Mouse (Mus musculus) heart, embryonic 11.5 days (tissue): ENCODE data around the gene Mocs3. TPM values are rescaled to one million over a fixed set of nuclear protein-coding genes. Genes with fewer than 3 reads are reported as not detected.

Experiments
- ATAC-seq: fragments of 200-750 bp; cut with Nextera tagmentation; replicated peaks from 2 replicates; pipeline ENCODE4 v1.8.0; 2017; ENCODE audit warnings: moderate library complexity; ENCODE audit not compliant: insufficient number of reproducible peaks, low FRiP score, low TSS enrichment
- H3K27ac ChIP-seq: fragments of 300-500 bp; sonication (generic); 2 replicates; pipeline ENCODE4 v1.5.1; 2014; ENCODE audit warnings: mild to moderate bottlenecking, low read depth, low read length
- H3K27me3 ChIP-seq: fragments of 300-500 bp; sonication (generic); 2 replicates; pipeline ENCODE4 v1.6.1; 2014; ENCODE audit warnings: mild to moderate bottlenecking, low read length, mixed read lengths; ENCODE audit not compliant: control insufficient read depth, insufficient read depth
- H3K36me3 ChIP-seq: fragments of 300-500 bp; sonication (generic); 2 replicates; pipeline ENCODE4 v1.6.1; 2014; ENCODE audit warnings: mild to moderate bottlenecking, low read length, moderate library complexity, mixed read lengths; ENCODE audit not compliant: control insufficient read depth, insufficient read depth
- H3K4me1 ChIP-seq: fragments of 300-500 bp; sonication (generic); 2 replicates; pipeline ENCODE4 v1.6.1; 2014; ENCODE audit warnings: low read length; ENCODE audit not compliant: control insufficient read depth, insufficient read depth
- H3K4me2 ChIP-seq: fragments of 300-500 bp; sonication (generic); 2 replicates; pipeline ENCODE4 v1.6.1; 2014; ENCODE audit warnings: mild to moderate bottlenecking, moderate library complexity
- H3K4me3 ChIP-seq: fragments of 300-500 bp; sonication (generic); 2 replicates; pipeline ENCODE4 v1.5.1; 2014; ENCODE audit warnings: low read depth, low read length
- H3K9ac ChIP-seq: fragments of 300-500 bp; sonication (generic); 2 replicates; pipeline ENCODE4 v1.6.1; 2014; ENCODE audit warnings: mild to moderate bottlenecking, low read depth, low read length, moderate library complexity
- H3K9me3 ChIP-seq: fragments of 300-500 bp; sonication (generic); replicated peaks from 2 replicates; pipeline ENCODE4 v1.6.1; 2016; ENCODE audit warnings: low read length; ENCODE audit not compliant: control insufficient read depth
- WGBS: fragments of 180-500 bp; shearing (Covaris S2); extraction: QIAGEN DNeasy Blood & Tissue Kit; methylation state at CpG from one replicate; pipeline ENCODE4 v1.1.7; 2014; ENCODE audit not compliant: insufficient replicate concordance; 5-methylcytosine and 5-hydroxymethylcytosine counted together
- polyA plus RNA-seq: library from polyadenylated mRNA; unstranded; fragments of >200 nt; fragmentation: Nextera tagmentation; extraction: Ambion mirVana; gene quantifications from 2 replicates; pipeline ENCODE4 v1.2.1, GENCODE M21; 2014

Mocs3 gene
- polyA plus RNA-seq = 4.1 and 4.5 TPM in 2 replicates

DNA sequence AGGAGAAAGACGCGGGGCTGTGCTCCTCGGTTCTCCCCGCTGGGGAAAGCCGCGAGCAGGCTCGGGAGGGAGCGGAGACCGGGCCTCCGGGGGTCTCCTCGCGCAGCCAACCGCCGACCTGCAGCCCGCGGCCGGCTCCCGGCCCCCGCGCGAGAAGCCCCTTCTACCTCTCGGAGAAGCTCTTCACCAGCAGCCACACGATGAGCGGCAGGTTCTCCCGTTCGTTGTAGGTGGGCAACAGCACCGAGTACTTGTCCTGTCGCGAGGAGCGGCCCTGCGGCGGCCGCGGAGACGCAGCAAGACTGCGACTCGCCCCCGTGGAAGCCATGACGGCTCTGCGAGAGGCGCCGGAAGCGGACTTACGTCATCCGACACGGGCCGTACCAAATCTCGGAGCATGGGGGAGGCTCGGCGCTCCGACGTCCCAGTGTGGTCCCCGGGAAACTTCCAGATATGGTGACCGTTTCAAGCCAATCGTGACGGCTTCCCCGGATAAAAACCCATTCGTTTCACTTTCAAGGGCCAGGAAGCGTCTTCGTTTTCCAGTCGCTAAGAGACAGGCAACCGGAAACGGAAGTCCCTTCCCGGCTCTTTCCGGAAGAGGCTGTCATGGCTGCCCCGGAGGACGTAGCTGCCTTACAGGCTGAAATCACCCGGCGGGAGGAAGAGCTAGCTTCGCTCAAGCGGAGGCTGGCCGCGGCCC lies at the start of gene Mocs3, which contains the start of the genes Gm20716 and Dpm1:
Gene Mocs3, plus strand, starts transcription at position 597 of the 703 bp plus-strand sequence.
Gene Gm20716, minus strand, starts transcription at position 339 of the 703 bp plus-strand sequence.
Gene Dpm1, minus strand, starts transcription at position 566 of the 703 bp plus-strand sequence.
- Histone ChIP-seq H3K4me1 (peaks cover 22% of the 10 kb centered on the region), H3K36me3 (peaks cover 7% of the 10 kb centered on the region), H3K27me3 (no peaks in the 10 kb centered on the region), H3K27ac (peak within 1 kb of the TSS; percentile 93), H3K4me3 (peak within 1 kb of the TSS; percentile 98), H3K4me2 (peak within 1 kb of the TSS; percentile 89), H3K9me3 (no peaks in the 10 kb centered on the region), H3K9ac (peak within 1 kb of the TSS; percentile 90)
- ATAC-seq = peak; percentile 80
- under 1% methylated on average over 70 of the region's 73 CpGs for WGBS

DNA sequence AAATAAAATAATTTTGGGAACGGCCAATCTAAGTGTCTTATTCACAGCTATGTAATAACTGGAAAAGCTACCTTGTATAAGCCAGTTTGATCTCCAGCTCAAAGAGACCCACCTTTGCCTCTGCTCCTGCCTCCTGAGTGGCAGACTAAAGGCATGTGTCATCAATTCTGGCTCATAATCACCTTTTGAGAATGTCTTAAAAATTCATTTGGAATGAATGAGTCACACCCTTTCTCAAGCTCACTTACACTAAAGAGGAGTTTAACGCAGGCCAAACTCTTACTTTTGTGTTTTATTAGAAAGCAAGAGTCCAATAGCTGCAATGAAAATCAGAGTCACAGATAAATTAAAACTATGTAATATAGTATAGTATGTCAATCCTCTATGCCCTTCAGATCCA lies 38.6 kb upstream of the Mocs3 start:
- Histone ChIP-seq H3K27ac (no peak overlapping the region), H3K9me3 (no peaks in the 10 kb centered on the region), H3K9ac (no peak overlapping the region), H3K4me1 (peaks cover 37% of the 10 kb centered on the region), H3K4me3 (no peak overlapping the region), H3K4me2 (no peak overlapping the region), H3K27me3 (no peaks in the 10 kb centered on the region), H3K36me3 (peaks cover 9% of the 10 kb centered on the region)
- no peak for ATAC-seq
- 96% methylated on average over 2 of the region's 2 CpGs for WGBS

DNA sequence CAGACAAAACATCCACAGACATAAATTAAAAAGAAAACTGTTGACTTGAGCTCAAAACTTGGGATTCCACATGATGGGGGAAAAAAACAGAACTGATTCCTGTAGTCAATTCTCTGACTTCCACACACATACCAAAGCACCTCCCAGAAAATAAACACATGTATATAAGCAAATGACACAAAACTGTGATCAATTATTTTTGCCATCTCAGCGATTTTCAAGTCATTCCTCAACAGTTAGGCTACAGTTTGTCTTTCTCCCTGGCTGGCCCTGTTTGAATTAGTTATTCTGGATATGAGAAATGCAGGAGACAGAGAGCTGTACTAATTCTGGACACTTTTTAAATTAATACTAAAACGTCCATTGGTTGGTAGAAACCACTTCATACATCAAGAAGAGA lies 36.7 kb upstream of the Mocs3 start:
- H3K4me2 ChIP-seq = no peak overlapping the region
- H3K9ac ChIP-seq = no peak overlapping the region
- H3K9me3 ChIP-seq = no peaks in the 10 kb centered on the region
- WGBS = 76% methylated on average over 2 of the region's 2 CpGs
- no peaks in the 10 kb centered on the region for H3K27me3 ChIP-seq
- H3K27ac ChIP-seq = no peak overlapping the region
- no peak for ATAC-seq
- peaks cover 3% of the 10 kb centered on the region; the same call in 1 of the 2 replicates for H3K36me3 ChIP-seq
- peaks cover 41% of the 10 kb centered on the region for H3K4me1 ChIP-seq
- no peak overlapping the region for H3K4me3 ChIP-seq

DNA sequence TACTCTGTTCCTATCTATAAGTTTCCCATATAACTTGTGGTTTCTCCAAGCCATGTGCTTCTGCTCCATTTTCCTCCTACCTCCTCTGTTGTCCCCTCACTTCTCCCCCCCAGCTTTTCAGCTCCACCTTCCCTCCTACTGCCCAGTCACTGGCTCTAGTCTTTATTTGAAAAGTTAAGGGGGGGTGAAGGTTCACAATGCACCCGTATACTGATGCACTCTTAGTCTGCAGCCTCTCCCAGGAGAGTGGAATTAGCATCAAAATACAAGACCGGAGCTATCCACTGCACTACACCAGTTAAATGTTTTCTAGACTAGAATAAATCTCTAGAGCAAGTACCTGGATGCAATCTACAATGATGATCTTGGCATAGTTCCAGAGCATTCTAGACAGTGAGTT lies 34.7 kb upstream of the Mocs3 start:
- ATAC-seq = no peak
- peaks cover 3% of the 10 kb centered on the region; the same call in 1 of the 2 replicates for H3K36me3 ChIP-seq
- no peak overlapping the region for H3K4me2 ChIP-seq
- peaks cover 40% of the 10 kb centered on the region for H3K4me1 ChIP-seq
- H3K4me3 ChIP-seq = no peak overlapping the region
- 75% methylated on average over 2 of the region's 2 CpGs for WGBS
- no peak overlapping the region for H3K27ac ChIP-seq
- H3K27me3 ChIP-seq = no peaks in the 10 kb centered on the region
- H3K9me3 ChIP-seq = no peaks in the 10 kb centered on the region
- H3K9ac ChIP-seq = no peak overlapping the region

DNA sequence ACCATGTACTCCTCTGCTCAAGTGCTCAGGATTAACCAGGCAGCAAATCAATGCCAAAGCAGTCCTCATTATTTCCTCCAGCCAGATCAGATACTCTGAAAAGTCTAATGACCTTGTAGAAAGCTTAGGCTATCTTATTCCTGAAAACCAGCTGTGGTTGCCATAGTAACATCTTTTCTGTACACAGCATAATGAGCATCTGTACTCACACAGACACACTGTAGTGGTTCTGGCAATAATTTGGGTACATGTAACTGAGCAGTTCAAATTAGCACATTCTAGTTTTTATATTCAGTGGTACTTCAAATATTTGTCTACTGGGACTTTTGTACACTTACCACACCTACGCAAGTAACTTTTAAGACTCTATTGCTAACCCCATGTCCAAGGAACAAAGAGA lies 32.0 kb upstream of the Mocs3 start:
- Histone ChIP-seq H3K27ac (no peak overlapping the region; the same call in 1 of the 2 replicates), H3K27me3 (no peaks in the 10 kb centered on the region), H3K9ac (no peak overlapping the region), H3K4me3 (no peak overlapping the region), H3K4me2 (no peak overlapping the region), H3K4me1 (peaks cover 36% of the 10 kb centered on the region), H3K9me3 (no peaks in the 10 kb centered on the region; the same call in 1 of the 2 replicates), H3K36me3 (peaks cover 3% of the 10 kb centered on the region)
- WGBS = 96% methylated on average over 1 of the region's 1 CpGs
- no peak for ATAC-seq

DNA sequence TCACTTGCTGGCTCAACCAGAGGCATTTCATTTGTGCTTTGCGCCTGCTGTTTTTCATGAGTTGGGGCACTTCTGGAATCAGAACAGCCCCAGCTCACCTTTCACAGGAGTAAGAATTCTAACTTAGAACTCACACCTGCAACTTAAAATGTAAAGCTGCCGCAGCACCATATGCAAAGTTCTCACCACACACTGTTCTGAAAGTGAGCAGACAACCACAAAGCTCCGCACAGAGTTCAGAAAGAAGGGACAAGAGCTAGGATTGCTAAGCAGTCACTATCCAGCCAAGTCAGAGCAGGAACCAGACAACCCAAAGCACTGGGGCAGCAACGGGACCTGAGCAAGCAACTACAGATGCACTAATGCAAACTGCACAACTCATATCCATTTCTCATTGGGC lies 30.9 kb upstream of the Mocs3 start:
- H3K9me3 ChIP-seq = no peaks in the 10 kb centered on the region; the same call in 1 of the 2 replicates
- H3K27ac ChIP-seq = no peak overlapping the region
- no peak overlapping the region for H3K4me3 ChIP-seq
- ATAC-seq = no peak
- H3K36me3 ChIP-seq = peaks cover 4% of the 10 kb centered on the region
- WGBS = 84% methylated on average over 4 of the region's 4 CpGs
- no peak overlapping the region for H3K9ac ChIP-seq
- peak overlapping the region; percentile 0; the same call in 1 of the 2 replicates for H3K4me2 ChIP-seq
- H3K4me1 ChIP-seq = peaks cover 38% of the 10 kb centered on the region
- H3K27me3 ChIP-seq = no peaks in the 10 kb centered on the region

DNA sequence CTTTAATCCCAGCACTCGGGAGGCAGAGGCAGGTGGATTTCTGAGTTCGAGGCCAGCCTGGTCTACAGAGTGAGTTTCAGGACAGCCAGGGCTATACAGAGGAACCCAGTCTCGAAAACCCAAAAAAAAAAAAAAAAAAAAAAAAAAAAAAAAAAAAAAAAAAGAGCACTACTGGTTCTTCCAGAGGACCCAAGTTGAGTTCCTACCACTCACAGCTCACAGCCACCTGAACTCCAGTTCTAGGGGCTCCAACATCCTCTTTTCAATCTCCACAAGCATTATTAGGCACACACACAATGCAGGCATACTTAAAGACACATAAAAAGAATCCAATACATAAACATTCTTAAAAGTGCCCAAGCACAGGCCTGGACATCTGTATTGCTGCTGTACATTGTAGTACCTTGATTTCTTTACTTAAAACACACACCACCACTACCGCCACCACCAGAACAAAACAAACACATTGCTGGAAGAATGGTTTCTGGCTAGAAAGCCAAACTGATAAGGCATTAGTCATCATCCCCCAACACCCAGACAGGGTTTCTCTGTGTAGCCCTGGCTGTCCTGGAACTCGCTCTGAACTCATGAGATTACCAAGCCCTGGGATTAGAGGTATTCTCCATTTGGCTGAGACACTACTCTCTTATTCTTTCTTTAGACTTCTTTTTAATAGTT lies 30.3 kb upstream of the Mocs3 start:
- no peak overlapping the region for H3K27ac ChIP-seq
- H3K9ac ChIP-seq = no peak overlapping the region
- H3K27me3 ChIP-seq = no peaks in the 10 kb centered on the region
- H3K4me2 ChIP-seq = no peak overlapping the region
- peaks cover 40% of the 10 kb centered on the region for H3K4me1 ChIP-seq
- 71% methylated on average over 5 of the region's 5 CpGs for WGBS
- no peak overlapping the region for H3K4me3 ChIP-seq
- H3K9me3 ChIP-seq = no peaks in the 10 kb centered on the region; the same call in 1 of the 2 replicates
- peaks cover 4% of the 10 kb centered on the region for H3K36me3 ChIP-seq
- no peak for ATAC-seq

DNA sequence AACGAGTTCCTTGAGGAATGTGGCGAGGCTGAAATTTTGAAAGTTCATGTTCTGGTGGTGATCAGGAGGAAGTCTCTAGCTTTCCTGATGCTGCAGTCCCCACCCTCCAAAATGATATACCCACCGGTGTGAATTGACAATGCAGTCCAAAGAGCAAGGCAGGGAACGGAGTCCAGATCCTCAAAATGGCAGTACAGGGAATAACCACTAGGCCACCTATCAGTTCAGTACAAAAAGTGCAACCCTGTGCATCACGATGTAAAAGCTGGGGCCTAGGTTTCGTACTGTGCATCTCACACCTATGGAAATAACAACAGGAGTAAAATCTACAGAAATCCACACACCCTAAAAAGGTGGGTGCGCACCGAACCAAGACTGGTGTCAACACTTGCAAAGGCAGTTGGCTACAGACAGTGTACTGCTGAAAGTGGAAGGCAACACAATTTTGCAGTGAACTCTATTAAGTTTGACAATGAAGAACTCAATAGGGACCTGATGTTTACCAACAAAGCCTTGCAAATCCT lies 25.9 kb upstream of the Mocs3 start:
- Histone ChIP-seq H3K36me3 (peaks cover 6% of the 10 kb centered on the region), H3K4me2 (peak overlapping the region; percentile 62), H3K4me3 (peak overlapping the region; percentile 100), H3K27me3 (no peaks in the 10 kb centered on the region), H3K9ac (peak overlapping the region; percentile 100; the same call in 1 of the 2 replicates), H3K27ac (no peak overlapping the region), H3K9me3 (no peaks in the 10 kb centered on the region; the same call in 1 of the 2 replicates), H3K4me1 (peaks cover 22% of the 10 kb centered on the region)
- WGBS = 85% methylated on average over 8 of the region's 8 CpGs
- no peak for ATAC-seq
